Mouse (Mus musculus) limb, embryonic 15.5 days (tissue): ENCODE measurements around the gene Pdlim4. TPM values are rescaled to one million over a fixed set of nuclear protein-coding genes. Genes with fewer than 3 reads are reported as not detected.
A peak's percentile ranks its signal among the peaks of the same experiment; 100 is the strongest.

Experiments used
- ATAC-seq: fragments of 200-750 bp; cut with Nextera tagmentation; 2 replicates; pipeline ENCODE4 v1.8.0; 2017; ENCODE audit warnings: low read depth, moderate TSS enrichment; ENCODE audit not compliant: insufficient number of reproducible peaks, low FRiP score, low TSS enrichment
- H3K27ac ChIP-seq: fragments of 300-500 bp; sonication (generic); 2 replicates; pipeline ENCODE4 v1.5.1; 2015; ENCODE audit warnings: moderate library complexity, mild to moderate bottlenecking, inconsistent platforms
- H3K27me3 ChIP-seq: fragments of 300-500 bp; sonication (generic); 2 replicates; pipeline ENCODE4 v1.6.1; 2015; ENCODE audit warnings: inconsistent platforms
- H3K36me3 ChIP-seq: fragments of 300-500 bp; sonication (generic); 2 replicates; pipeline ENCODE4 v1.6.1; 2015; ENCODE audit warnings: inconsistent platforms
- H3K4me1 ChIP-seq: fragments of 300-500 bp; sonication (generic); 2 replicates; pipeline ENCODE4 v1.6.1; 2015; ENCODE audit warnings: inconsistent platforms
- H3K4me2 ChIP-seq: fragments of 300-500 bp; sonication (generic); 2 replicates; pipeline ENCODE4 v1.6.1; 2015; ENCODE audit warnings: mild to moderate bottlenecking, inconsistent platforms
- H3K4me3 ChIP-seq: fragments of 300-500 bp; sonication (generic); 2 replicates; pipeline ENCODE4 v1.5.1; 2015; ENCODE audit warnings: mild to moderate bottlenecking, inconsistent platforms
- H3K9ac ChIP-seq: fragments of 300-500 bp; sonication (generic); 2 replicates; pipeline ENCODE4 v1.6.1; 2015; ENCODE audit warnings: inconsistent platforms
- H3K9me3 ChIP-seq: fragments of 300-500 bp; sonication (generic); 2 replicates; pipeline ENCODE4 v1.6.1; 2016; ENCODE audit warnings: inconsistent platforms
- WGBS: fragments of 180-500 bp; shearing (Covaris S2); methylation state at CpG from one replicate; pipeline ENCODE4 v1.1.7; 2015; 5-methylcytosine and 5-hydroxymethylcytosine counted together
- polyA plus RNA-seq: library from polyadenylated mRNA; unstranded; fragments of >200 nt; fragmentation: Nextera tagmentation; extraction: Ambion mirVana; gene quantifications from 2 replicates; pipeline ENCODE4 v1.2.1, GENCODE M21; 2015

Gene Pdlim4
- polyA plus RNA-seq, 1 experiment from 2014 or later, result 125 TPM

DNA sequence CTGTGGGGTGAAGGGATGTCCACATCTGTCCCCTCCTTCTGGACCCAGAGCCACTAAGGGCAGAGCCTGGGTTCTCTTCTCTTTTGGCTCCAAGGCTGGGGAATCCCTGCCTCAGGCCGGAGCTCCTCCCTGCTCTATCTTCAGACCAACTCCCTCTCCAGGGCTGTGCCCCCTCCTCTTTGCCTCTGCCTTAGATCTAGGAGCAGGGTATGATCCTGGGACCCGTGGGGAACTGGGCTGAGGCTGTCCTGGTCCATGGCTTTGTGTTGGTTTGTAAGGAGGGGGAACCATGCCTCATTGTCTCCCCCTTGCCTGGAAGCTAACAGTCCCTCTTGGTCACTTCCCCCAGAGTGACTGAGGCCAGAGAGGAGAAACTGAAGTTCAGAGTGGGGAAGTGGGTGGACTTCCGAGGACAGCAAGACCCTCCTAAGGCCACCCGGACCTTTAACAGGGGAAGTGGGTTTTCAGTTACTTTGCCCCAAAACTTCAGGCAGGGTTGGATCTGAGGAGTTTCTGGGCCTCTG lies 756 bp downstream of the Pdlim4 start:
- no peaks in the 10 kb centered on the region for H3K9me3 ChIP-seq
- peak; percentile 15; the same call in 1 of the 2 replicates for ATAC-seq
- H3K4me1 ChIP-seq, result peaks cover 75% of the 10 kb centered on the region
- H3K4me2 ChIP-seq, result peak overlapping the region; percentile 84
- peak overlapping the region; percentile 69 for H3K4me3 ChIP-seq
- peak overlapping the region; percentile 64 for H3K9ac ChIP-seq
- peak overlapping the region; percentile 84 for H3K27ac ChIP-seq
- no peaks in the 10 kb centered on the region for H3K27me3 ChIP-seq
- WGBS, result 7% methylated on average over 4 of the region's 4 CpGs
- no peaks in the 10 kb centered on the region for H3K36me3 ChIP-seq

DNA sequence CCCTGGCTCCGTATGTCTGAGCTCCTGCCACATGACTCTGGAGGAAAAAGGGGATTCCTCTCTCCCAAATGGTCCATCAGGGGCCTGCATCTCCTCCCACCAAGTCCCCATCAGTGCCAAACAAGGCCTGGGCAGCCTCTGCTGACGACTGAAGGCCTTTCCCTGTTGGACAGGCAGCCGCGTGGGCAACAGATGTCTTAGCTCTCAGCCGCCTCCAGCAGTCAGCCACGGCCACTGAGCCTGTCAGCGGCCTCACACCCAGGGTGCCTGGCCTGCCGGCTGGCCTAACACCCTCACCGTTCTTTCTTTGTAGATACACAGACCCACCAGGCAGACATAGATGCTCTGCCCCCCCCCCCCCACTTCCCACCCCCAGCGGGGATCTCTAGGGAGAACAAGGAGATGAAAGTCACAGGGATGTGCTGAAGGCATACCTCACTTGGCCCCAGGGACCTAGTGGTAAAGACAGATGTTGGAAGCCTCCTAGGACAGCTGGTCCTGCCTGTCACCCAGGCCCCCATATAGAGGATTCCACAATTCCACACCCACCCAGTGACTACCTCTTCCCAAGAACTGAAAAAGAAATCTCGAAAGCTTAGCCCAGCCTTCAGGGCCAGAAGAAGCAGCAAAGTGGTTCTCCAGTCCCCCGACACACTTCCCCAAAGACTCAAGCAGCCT lies 1.4 kb downstream of the Pdlim4 start:
- peak overlapping the region; percentile 84 for H3K27ac ChIP-seq

DNA sequence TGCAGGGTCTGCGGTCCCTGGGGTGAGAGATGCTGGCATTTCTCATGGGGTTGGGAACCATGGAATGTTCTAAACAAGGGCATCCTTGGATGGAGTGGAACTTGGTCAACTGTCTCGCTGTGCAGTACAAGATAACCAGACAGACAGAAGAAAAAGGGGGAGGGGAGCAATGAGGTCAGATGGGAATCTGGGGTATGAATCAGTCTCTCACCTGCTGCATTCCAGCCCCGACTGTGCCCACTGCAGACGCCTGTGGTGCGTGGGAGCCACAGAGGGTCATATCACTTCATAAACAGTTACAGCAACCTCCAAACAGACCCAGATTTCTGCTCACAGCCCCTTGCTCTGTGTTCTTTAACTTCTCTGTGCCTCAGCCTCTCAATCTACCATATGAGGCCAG lies 2.4 kb downstream of the Pdlim4 start:
- ATAC-seq, result no peak
- Histone ChIP-seq H3K9ac (no peak overlapping the region), H3K27me3 (no peaks in the 10 kb centered on the region), H3K9me3 (no peaks in the 10 kb centered on the region), H3K4me3 (peak overlapping the region; percentile 69; the same call in 1 of the 2 replicates), H3K4me2 (peak overlapping the region; percentile 84), H3K36me3 (no peaks in the 10 kb centered on the region; the same call in 1 of the 2 replicates), H3K27ac (no peak overlapping the region), H3K4me1 (peaks cover 76% of the 10 kb centered on the region)
- WGBS, result 52% methylated on average over 5 of the region's 5 CpGs

More for the DNA sequence above, 1.4 kb downstream of the Pdlim4 start:
- Histone ChIP-seq H3K4me1 (peaks cover 75% of the 10 kb centered on the region), H3K36me3 (no peaks in the 10 kb centered on the region), H3K4me2 (peak overlapping the region; percentile 84), H3K9ac (peak overlapping the region; percentile 64), H3K27me3 (no peaks in the 10 kb centered on the region), H3K9me3 (no peaks in the 10 kb centered on the region), H3K4me3 (peak overlapping the region; percentile 69)
- ATAC-seq, result peak; percentile 21; the same call in 1 of the 2 replicates
- 8% methylated on average over 12 of the region's 12 CpGs for WGBS

DNA sequence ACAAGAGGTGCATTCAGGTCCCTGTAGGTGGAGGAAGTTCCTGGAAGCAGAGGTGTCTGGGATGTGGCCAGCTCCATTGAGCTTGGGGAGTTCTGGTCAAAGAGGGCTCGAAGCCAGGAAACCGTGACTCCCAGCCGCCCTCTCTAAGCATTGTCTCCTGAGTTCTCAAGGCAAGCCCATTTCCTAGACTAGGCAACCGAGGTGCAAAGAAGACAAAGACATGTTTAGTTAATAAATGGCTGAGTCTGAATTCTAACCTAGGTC lies 3.0 kb downstream of the Pdlim4 start:
- Histone ChIP-seq H3K27ac (no peak overlapping the region), H3K4me2 (no peak overlapping the region), H3K36me3 (no peaks in the 10 kb centered on the region; the same call in 1 of the 2 replicates), H3K9ac (no peak overlapping the region), H3K9me3 (no peaks in the 10 kb centered on the region), H3K4me1 (peaks cover 82% of the 10 kb centered on the region), H3K27me3 (no peaks in the 10 kb centered on the region), H3K4me3 (no peak overlapping the region)
- WGBS, result 78% methylated on average over 4 of the region's 4 CpGs
- no peak for ATAC-seq

DNA sequence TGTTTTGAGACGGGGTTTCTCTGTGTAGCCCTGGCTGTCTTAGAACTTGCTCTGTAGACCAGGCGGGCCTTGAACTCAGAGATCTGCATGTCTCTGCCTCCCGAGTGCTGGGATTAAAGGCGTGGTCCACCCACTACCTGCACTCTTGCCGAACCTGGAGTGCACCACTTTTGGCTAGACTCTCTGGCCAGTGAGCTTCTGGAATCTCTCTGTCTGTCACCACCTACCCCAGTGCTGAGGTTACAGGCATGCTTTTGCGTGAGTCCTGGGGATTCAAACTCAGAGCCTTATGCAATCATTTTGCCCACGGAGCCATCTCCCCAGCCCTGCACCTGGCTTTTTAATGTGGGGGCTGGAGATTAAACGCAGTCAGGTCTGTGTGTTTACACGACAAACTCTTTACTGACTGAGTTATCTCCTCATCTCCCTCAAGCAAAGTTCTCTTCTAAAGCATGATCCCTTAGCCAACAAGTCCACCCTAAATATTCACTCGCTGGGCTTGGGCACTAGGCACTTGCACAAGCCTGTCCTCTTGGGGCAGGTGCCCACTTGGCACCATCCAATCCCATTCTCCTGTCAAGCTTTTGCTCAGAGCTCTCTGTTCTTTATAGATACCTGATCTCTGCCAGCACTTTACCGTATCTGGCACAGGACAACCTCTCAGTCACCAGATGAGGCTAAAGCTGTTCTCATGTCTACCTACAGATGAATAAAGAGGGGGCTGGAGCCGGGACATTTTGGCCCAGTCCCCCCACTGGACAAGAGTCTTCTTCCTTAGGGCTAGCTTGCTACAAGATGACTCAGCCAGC lies 3.5 kb downstream of the Pdlim4 start:
- Histone ChIP-seq H3K9ac (no peak overlapping the region), H3K4me2 (no peak overlapping the region), H3K27me3 (no peaks in the 10 kb centered on the region), H3K27ac (no peak overlapping the region), H3K36me3 (no peaks in the 10 kb centered on the region; the same call in 1 of the 2 replicates), H3K9me3 (no peaks in the 10 kb centered on the region), H3K4me1 (peaks cover 87% of the 10 kb centered on the region), H3K4me3 (no peak overlapping the region)
- WGBS, result 82% methylated on average over 12 of the region's 12 CpGs
- ATAC-seq, result no peak

DNA sequence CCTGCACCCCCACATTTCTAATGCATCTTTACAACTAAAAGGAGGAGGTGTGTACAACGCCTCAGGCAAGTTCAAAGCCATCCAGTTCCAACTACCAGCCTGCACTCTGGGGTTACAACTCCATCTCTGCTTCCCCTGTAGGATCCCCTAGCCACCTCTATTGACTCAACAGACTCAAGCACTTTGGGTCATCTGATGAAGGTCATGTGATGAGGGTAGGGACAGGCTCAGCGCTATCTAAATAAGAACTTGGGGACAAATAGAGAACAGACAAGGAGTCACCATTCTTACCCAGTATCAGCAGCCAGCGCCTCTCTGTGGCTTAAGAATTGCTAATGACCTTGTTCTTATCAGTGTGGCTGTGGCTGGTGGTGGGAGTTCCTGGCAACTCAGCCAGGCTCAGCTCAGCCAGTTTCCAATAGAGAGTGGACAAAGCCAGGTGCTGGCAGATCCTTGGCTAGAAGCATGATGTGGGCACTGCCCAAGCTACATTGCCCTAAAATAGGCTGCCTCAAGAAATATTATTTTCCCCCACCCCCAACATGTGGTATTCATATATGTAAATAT lies 4.3 kb downstream of the Pdlim4 start:
- H3K27me3 ChIP-seq, result no peaks in the 10 kb centered on the region
- peaks cover 94% of the 10 kb centered on the region for H3K4me1 ChIP-seq
- 89% methylated on average over 3 of the region's 3 CpGs for WGBS
- no peak overlapping the region for H3K4me2 ChIP-seq
- no peak for ATAC-seq
- H3K4me3 ChIP-seq, result no peak overlapping the region
- H3K9me3 ChIP-seq, result no peaks in the 10 kb centered on the region
- H3K36me3 ChIP-seq, result no peaks in the 10 kb centered on the region; the same call in 1 of the 2 replicates
- H3K27ac ChIP-seq, result no peak overlapping the region
- H3K9ac ChIP-seq, result no peak overlapping the region

DNA sequence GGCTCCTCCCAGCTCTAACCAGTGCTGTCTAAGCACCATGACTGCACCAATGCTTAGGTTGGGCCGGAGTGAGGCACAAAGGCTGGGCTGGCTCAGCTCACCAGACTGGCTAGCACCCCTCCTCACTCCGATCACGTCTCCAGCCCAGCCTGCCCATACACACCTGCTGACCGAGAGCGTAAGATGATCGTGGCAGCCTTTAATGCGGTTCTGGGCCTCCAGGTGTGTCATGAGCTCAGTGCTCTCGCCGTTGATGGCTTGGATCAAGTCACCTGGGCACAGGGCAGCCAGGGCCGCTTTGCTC lies 5.4 kb downstream of the Pdlim4 start:
- ATAC-seq, result no peak
- H3K27ac ChIP-seq, result peak overlapping the region; percentile 63; the same call in 1 of the 2 replicates
- WGBS, result 76% methylated on average over 10 of the region's 10 CpGs
- no peak overlapping the region for H3K9ac ChIP-seq
- H3K27me3 ChIP-seq, result no peaks in the 10 kb centered on the region
- H3K4me1 ChIP-seq, result peaks cover 96% of the 10 kb centered on the region
- H3K4me2 ChIP-seq, result no peak overlapping the region
- H3K36me3 ChIP-seq, result no peaks in the 10 kb centered on the region; the same call in 1 of the 2 replicates
- H3K9me3 ChIP-seq, result no peaks in the 10 kb centered on the region
- H3K4me3 ChIP-seq, result no peak overlapping the region

DNA sequence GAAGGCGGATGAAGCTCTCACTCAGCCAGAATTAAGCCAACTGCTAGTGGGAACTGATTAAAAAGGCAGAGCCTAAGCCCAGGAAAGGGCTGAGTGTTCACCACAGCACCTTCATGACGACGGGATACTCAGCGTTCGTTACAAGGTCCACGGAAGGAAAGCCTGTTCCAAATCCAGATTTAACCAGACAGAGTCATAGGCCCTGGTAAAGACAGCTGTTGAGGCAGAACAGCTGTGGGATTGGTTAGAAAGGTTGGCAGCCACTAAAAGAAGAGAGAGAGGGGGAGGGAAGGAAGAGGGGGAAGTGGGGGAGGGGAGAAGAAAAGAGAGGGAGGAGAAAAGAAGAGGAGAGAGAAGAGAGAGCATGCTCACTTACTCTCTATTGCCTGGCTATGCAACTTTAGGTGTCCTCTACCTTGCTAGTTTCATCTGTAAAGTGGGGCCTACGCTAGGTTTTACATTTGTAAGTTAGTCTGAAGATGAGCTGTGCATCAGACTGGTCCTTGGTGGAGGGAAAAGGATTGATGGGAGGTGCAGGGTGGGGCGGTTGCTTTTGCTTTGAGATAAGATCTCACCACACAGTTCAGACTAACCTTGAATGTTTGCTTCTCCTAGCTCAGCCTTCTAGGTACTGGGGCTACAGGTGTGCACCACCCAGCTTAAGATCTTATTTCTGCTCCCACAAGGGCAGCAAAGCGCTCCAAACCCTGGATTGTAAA lies 5.9 kb downstream of the Pdlim4 start:
- H3K9me3 ChIP-seq, result no peaks in the 10 kb centered on the region
- H3K4me2 ChIP-seq, result no peak overlapping the region
- H3K9ac ChIP-seq, result no peak overlapping the region
- peaks cover 3% of the 10 kb centered on the region; the same call in 1 of the 2 replicates for H3K36me3 ChIP-seq
- H3K4me1 ChIP-seq, result peaks cover 96% of the 10 kb centered on the region
- peak overlapping the region; percentile 79 for H3K27ac ChIP-seq
- 53% methylated on average over 9 of the region's 9 CpGs for WGBS
- ATAC-seq, result no peak
- no peaks in the 10 kb centered on the region for H3K27me3 ChIP-seq
- H3K4me3 ChIP-seq, result no peak overlapping the region

DNA sequence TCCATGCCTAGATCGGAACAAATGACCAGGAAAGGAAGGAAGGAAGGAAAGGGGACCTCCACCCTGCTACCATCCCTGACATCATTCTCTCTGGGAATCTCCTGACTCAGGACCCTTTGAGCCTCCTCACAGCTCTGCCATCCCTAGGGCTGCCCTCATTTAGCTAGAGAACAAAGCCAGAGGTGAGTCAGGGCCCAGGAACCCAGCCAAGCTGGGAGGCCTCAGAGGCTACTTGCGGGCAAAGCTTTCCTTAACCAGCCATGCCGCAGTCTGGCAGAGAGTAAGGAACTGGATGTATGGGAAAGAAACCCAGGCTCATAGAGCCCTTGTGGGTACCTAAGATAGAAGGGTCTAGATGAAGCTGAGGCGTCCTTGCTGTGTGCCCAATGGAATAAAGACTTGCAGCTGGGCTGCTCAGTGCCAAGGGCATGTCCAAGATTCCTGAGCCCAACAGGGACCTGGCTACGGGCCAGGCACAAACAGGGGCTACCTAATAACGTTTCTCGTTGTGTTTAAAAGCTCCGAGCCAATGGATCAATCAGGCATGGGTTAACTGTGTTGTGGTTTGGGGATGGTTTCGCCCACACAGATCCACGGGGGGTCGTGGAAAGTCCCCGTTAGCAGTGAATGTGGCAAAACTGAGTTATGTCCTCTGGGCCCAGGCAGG lies 6.6 kb downstream of the Pdlim4 start:
- H3K36me3 ChIP-seq, result peaks cover 4% of the 10 kb centered on the region; the same call in 1 of the 2 replicates
- H3K27me3 ChIP-seq, result no peaks in the 10 kb centered on the region
- H3K4me1 ChIP-seq, result peaks cover 96% of the 10 kb centered on the region
- H3K4me3 ChIP-seq, result no peak overlapping the region
- H3K9me3 ChIP-seq, result no peaks in the 10 kb centered on the region
- 39% methylated on average over 12 of the region's 12 CpGs for WGBS
- no peak overlapping the region for H3K9ac ChIP-seq
- H3K27ac ChIP-seq, result peak overlapping the region; percentile 79
- ATAC-seq, result no peak
- no peak overlapping the region for H3K4me2 ChIP-seq

DNA sequence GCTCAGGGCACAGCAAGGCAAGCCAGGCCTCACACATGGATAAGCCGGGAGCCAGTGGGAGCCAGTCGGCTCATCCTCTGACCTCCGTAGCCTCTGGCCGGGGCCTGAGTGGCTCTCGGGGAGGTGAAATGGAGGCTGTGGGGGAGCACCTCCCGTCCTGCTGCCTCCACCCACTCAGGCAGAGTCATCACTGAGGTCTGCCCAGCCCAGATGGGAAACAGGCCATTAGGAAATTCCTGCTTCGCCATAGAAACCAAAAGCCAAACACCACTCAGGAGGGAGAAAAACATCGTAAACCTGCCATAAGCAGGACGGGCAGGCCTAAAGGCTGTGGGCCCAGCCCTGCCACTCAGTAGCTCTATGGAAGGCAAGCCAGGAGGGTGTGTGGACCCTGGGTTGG lies 8.5 kb downstream of the Pdlim4 start:
- peak overlapping the region; percentile 22 for H3K4me2 ChIP-seq
- H3K9me3 ChIP-seq, result no peaks in the 10 kb centered on the region
- peaks cover 16% of the 10 kb centered on the region for H3K36me3 ChIP-seq
- 15% methylated on average over 9 of the region's 9 CpGs for WGBS
- H3K4me1 ChIP-seq, result peaks cover 85% of the 10 kb centered on the region
- H3K27ac ChIP-seq, result peak overlapping the region; percentile 82
- no peaks in the 10 kb centered on the region for H3K27me3 ChIP-seq
- H3K4me3 ChIP-seq, result no peak overlapping the region
- ATAC-seq, result peak; percentile 84
- no peak overlapping the region for H3K9ac ChIP-seq

DNA sequence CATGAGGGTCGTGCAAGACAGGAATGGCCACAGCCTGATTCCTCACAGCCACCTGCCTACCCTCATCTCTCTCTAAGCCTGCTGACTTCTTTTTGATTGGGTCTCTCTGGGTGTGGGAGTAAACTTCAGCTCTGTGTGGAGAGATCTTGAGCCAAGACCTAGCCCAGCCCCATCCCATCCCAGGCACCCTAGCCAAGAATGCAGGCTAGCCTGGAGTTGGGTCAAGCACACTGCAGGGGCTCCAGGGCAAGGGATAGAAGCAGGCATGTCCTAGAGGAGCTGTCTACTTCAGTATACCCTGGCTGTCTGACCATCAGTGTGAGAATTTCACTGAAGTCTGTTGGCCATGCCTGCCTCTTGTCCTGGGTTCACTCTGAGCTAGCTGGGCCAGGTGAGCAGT lies 9.3 kb downstream of the Pdlim4 start:
- H3K4me1 ChIP-seq, result peaks cover 80% of the 10 kb centered on the region
- WGBS, result 35% methylated on average over 1 of the region's 1 CpGs

More for the DNA sequence above, 9.3 kb downstream of the Pdlim4 start:
- Histone ChIP-seq H3K4me2 (no peak overlapping the region), H3K36me3 (peaks cover 23% of the 10 kb centered on the region), H3K9me3 (no peaks in the 10 kb centered on the region), H3K9ac (no peak overlapping the region), H3K27ac (peak overlapping the region; percentile 82), H3K27me3 (no peaks in the 10 kb centered on the region), H3K4me3 (no peak overlapping the region)
- ATAC-seq, result no peak
